Mouse (Mus musculus): ENCODE results near the gene Ppp1r15a. TPM values are rescaled to one million over a fixed set of nuclear protein-coding genes. Genes with fewer than 3 reads are reported as not detected.

Ppp1r15a gene
- polyA plus RNA-seq, 1 experiment from 2014 or later, result 21.4 TPM

GRCm38 (mm10) chr7:45507583-45507982, 18.5 kb downstream of the Ppp1r15a start:
- WGBS, result 82% methylated on average over 6 of the region's 6 CpGs
- ATAC-seq (replicated peaks; ENCODE audit: low FRiP score, low read depth), result no peak
- no peak for DNase-seq (ENCODE audit: low spot score)
- Histone ChIP-seq H3K9me3 (replicated peaks; ENCODE audit: low read length) (no peaks in the 10 kb centered on the region), H3K4me2 (ENCODE audit: low read length) (no peak overlapping the region), H3K9ac (ENCODE audit: low read depth, low read length) (no peak overlapping the region), H3K36me3 (ENCODE audit: insufficient read depth, low read length) (0 out of 2 replicates have a peak, but pooled peaks cover 4% of the 10 kb centered on the region), H3K27me3 (ENCODE audit: insufficient read depth, low read length) (no peaks in the 10 kb centered on the region), H3K4me1 (replicated peaks; ENCODE audit: insufficient read depth, low read length) (peaks cover 14% of the 10 kb centered on the region), H3K4me3 (replicated peaks; ENCODE audit: low read depth, low read length) (no peak overlapping the region), H3K27ac (no peak overlapping the region)
- no peak for TF ChIP-seq CTCF (IDR thresholded peaks at IDR 0.05; ENCODE audit: low read depth)

GRCm38 (mm10) chr7:45498427-45498826, 27.6 kb downstream of the Ppp1r15a start:
- Histone ChIP-seq H3K4me1 (replicated peaks; ENCODE audit: insufficient read depth, low read length) (no peaks in the 10 kb centered on the region), H3K27ac (no peak overlapping the region), H3K27me3 (ENCODE audit: insufficient read depth, low read length) (no peaks in the 10 kb centered on the region), H3K4me2 (ENCODE audit: low read length) (no peak overlapping the region), H3K9me3 (replicated peaks; ENCODE audit: low read length) (no peaks in the 10 kb centered on the region), H3K4me3 (replicated peaks; ENCODE audit: low read depth, low read length) (no peak overlapping the region), H3K9ac (ENCODE audit: low read depth, low read length) (no peak overlapping the region), H3K36me3 (ENCODE audit: insufficient read depth, low read length) (peaks cover 73% of the 10 kb centered on the region)
- DNase-seq (ENCODE audit: low spot score) (no peak), ATAC-seq (replicated peaks; ENCODE audit: low FRiP score, low read depth) (no peak)
- 97% methylated on average over 6 of the region's 6 CpGs for WGBS
- no peak for TF ChIP-seq CTCF (IDR thresholded peaks at IDR 0.05; ENCODE audit: low read depth)

- Histone ChIP-seq H3K9ac (ENCODE audit: low read depth, low read length) (no peak overlapping the region), H3K4me2 (ENCODE audit: low read length) (no peak overlapping the region), H3K27me3 (ENCODE audit: insufficient read depth, low read length) (no peaks in the 10 kb centered on the region), H3K4me3 (replicated peaks; ENCODE audit: low read depth, low read length) (no peak overlapping the region), H3K4me1 (replicated peaks; ENCODE audit: insufficient read depth, low read length) (no peaks in the 10 kb centered on the region; the same call in 1 of the 2 replicates), H3K27ac (no peak overlapping the region), H3K9me3 (replicated peaks; ENCODE audit: low read length) (no peaks in the 10 kb centered on the region), H3K36me3 (ENCODE audit: insufficient read depth, low read length) (peaks cover 58% of the 10 kb centered on the region)
- TF ChIP-seq CTCF (IDR thresholded peaks at IDR 0.05; ENCODE audit: low read depth), result no peak
- no peak for ATAC-seq (replicated peaks; ENCODE audit: low FRiP score, low read depth)
- WGBS, result 84% methylated on average over 9 of the region's 9 CpGs
- no peak for DNase-seq (ENCODE audit: low spot score)
Measured at GRCm38 (mm10) chr7:45494548-45494947, 31.5 kb downstream of the Ppp1r15a start.

- TF ChIP-seq CTCF (IDR thresholded peaks at IDR 0.05; ENCODE audit: low read depth), result no peak
- 96% methylated on average over 5 of the region's 5 CpGs for WGBS
- H3K27ac ChIP-seq, result no peak overlapping the region
- no peaks in the 10 kb centered on the region for H3K9me3 ChIP-seq (replicated peaks; ENCODE audit: low read length)
- no peak overlapping the region for H3K9ac ChIP-seq (ENCODE audit: low read depth, low read length)
- H3K36me3 ChIP-seq (ENCODE audit: insufficient read depth, low read length), result peaks cover 43% of the 10 kb centered on the region
- no peak overlapping the region for H3K4me3 ChIP-seq (replicated peaks; ENCODE audit: low read depth, low read length)
- no peaks in the 10 kb centered on the region for H3K27me3 ChIP-seq (ENCODE audit: insufficient read depth, low read length)
- no peak overlapping the region for H3K4me2 ChIP-seq (ENCODE audit: low read length)
- DNase-seq (ENCODE audit: low spot score) (no peak), ATAC-seq (replicated peaks; ENCODE audit: low FRiP score, low read depth) (no peak)
- no peaks in the 10 kb centered on the region; the same call in 1 of the 2 replicates for H3K4me1 ChIP-seq (replicated peaks; ENCODE audit: insufficient read depth, low read length)
Measured at GRCm38 (mm10) chr7:45492951-45493350, 33.1 kb downstream of the Ppp1r15a start.

GRCm38 (mm10) chr7:45492225-45492844, 33.7 kb downstream of the Ppp1r15a start:
- WGBS, result 95% methylated on average over 8 of the region's 8 CpGs
- no peak overlapping the region for H3K9ac ChIP-seq (ENCODE audit: low read depth, low read length)
- DNase-seq (ENCODE audit: low spot score), result no peak
- no peaks in the 10 kb centered on the region; the same call in 1 of the 2 replicates for H3K4me1 ChIP-seq (replicated peaks; ENCODE audit: insufficient read depth, low read length)
- ATAC-seq (replicated peaks; ENCODE audit: low FRiP score, low read depth), result no peak
- H3K27me3 ChIP-seq (ENCODE audit: insufficient read depth, low read length), result no peaks in the 10 kb centered on the region
- H3K4me3 ChIP-seq (replicated peaks; ENCODE audit: low read depth, low read length), result no peak overlapping the region
- peaks cover 38% of the 10 kb centered on the region for H3K36me3 ChIP-seq (ENCODE audit: insufficient read depth, low read length)
- no peak overlapping the region for H3K4me2 ChIP-seq (ENCODE audit: low read length)
- H3K9me3 ChIP-seq (replicated peaks; ENCODE audit: low read length), result no peaks in the 10 kb centered on the region
- H3K27ac ChIP-seq, result no peak overlapping the region
- TF ChIP-seq CTCF (IDR thresholded peaks at IDR 0.05; ENCODE audit: low read depth), result no peak

GRCm38 (mm10) chr7:45491264-45491663, 34.8 kb downstream of the Ppp1r15a start:
- 15% methylated on average over 3 of the region's 3 CpGs for WGBS
- H3K4me3 ChIP-seq (replicated peaks; ENCODE audit: low read depth, low read length), result no peak overlapping the region
- no peaks in the 10 kb centered on the region for H3K27me3 ChIP-seq (ENCODE audit: insufficient read depth, low read length)
- ATAC-seq (replicated peaks; ENCODE audit: low FRiP score, low read depth) (no peak), DNase-seq (ENCODE audit: low spot score) (peak; percentile 47)
- no peak overlapping the region for H3K9ac ChIP-seq (ENCODE audit: low read depth, low read length)
- peak overlapping the region; percentile 19; the same call in 1 of the 2 replicates for H3K4me2 ChIP-seq (ENCODE audit: low read length)
- H3K27ac ChIP-seq, result peak overlapping the region; percentile 37; the same call in 1 of the 2 replicates
- peaks cover 30% of the 10 kb centered on the region for H3K36me3 ChIP-seq (ENCODE audit: insufficient read depth, low read length)
- no peaks in the 10 kb centered on the region; the same call in 1 of the 2 replicates for H3K4me1 ChIP-seq (replicated peaks; ENCODE audit: insufficient read depth, low read length)
- no peaks in the 10 kb centered on the region for H3K9me3 ChIP-seq (replicated peaks; ENCODE audit: low read length)
- no peak for TF ChIP-seq CTCF (IDR thresholded peaks at IDR 0.05; ENCODE audit: low read depth)

Data from kidney, postnatal 0 days (tissue).